Mouse (Mus musculus) stomach, embryonic 15.5 days (tissue): ENCODE measurements around the gene H2-Q1. TPM values are rescaled to one million over a fixed set of nuclear protein-coding genes. Genes with fewer than 3 reads are reported as not detected.
A peak's percentile ranks its signal among the peaks of the same experiment; 100 is the strongest.
"Not testable (repeated sequence)": the region's sequence is repeated elsewhere in the genome, so short reads cannot be mapped to it uniquely, and the experiment has no call there.

Experiments
- ATAC-seq: fragments of 200-750 bp; cut with Nextera tagmentation; 2 replicates; pipeline ENCODE4 v1.8.0; 2017; ENCODE audit warnings: low read depth, moderate number of reproducible peaks, moderate TSS enrichment; ENCODE audit not compliant: insufficient read depth, low FRiP score
- H3K27ac ChIP-seq: fragments of 300-500 bp; sonication (generic); 2 replicates; pipeline ENCODE4 v1.5.1; 2015; ENCODE audit warnings: mild to moderate bottlenecking, inconsistent platforms
- H3K27me3 ChIP-seq: fragments of 300-500 bp; sonication (generic); replicated peaks from 2 replicates; pipeline ENCODE4 v1.6.1; 2015; ENCODE audit warnings: inconsistent platforms
- H3K36me3 ChIP-seq: fragments of 300-500 bp; sonication (generic); 2 replicates; pipeline ENCODE4 v1.6.1; 2015; ENCODE audit warnings: inconsistent platforms
- H3K4me1 ChIP-seq: fragments of 300-500 bp; sonication (generic); 2 replicates; pipeline ENCODE4 v1.6.1; 2015; ENCODE audit warnings: inconsistent platforms
- H3K4me2 ChIP-seq: fragments of 300-500 bp; sonication (generic); 2 replicates; pipeline ENCODE4 v1.6.1; 2015; ENCODE audit warnings: mild to moderate bottlenecking, inconsistent platforms
- H3K4me3 ChIP-seq: fragments of 300-500 bp; sonication (generic); replicated peaks from 2 replicates; pipeline ENCODE4 v1.5.1; 2015; ENCODE audit warnings: inconsistent platforms
- H3K9ac ChIP-seq: fragments of 300-500 bp; sonication (generic); 2 replicates; pipeline ENCODE4 v1.6.1; 2015; ENCODE audit warnings: inconsistent platforms
- H3K9me3 ChIP-seq: fragments of 300-500 bp; sonication (generic); 2 replicates; pipeline ENCODE4 v1.6.1; 2016; ENCODE audit warnings: inconsistent platforms
- WGBS: fragments of 180-500 bp; shearing (Covaris S2); methylation state at CpG from one replicate; pipeline ENCODE4 v1.1.7; 2015; 5-methylcytosine and 5-hydroxymethylcytosine counted together
- polyA plus RNA-seq: library from polyadenylated mRNA; unstranded; fragments of >200 nt; fragmentation: Nextera tagmentation; extraction: Ambion mirVana; gene quantifications from 2 replicates; pipeline ENCODE4 v1.2.1, GENCODE M21; 2015

H2-Q1 gene
- polyA plus RNA-seq = 0.92 and 1.4 TPM in 2 replicates

DNA sequence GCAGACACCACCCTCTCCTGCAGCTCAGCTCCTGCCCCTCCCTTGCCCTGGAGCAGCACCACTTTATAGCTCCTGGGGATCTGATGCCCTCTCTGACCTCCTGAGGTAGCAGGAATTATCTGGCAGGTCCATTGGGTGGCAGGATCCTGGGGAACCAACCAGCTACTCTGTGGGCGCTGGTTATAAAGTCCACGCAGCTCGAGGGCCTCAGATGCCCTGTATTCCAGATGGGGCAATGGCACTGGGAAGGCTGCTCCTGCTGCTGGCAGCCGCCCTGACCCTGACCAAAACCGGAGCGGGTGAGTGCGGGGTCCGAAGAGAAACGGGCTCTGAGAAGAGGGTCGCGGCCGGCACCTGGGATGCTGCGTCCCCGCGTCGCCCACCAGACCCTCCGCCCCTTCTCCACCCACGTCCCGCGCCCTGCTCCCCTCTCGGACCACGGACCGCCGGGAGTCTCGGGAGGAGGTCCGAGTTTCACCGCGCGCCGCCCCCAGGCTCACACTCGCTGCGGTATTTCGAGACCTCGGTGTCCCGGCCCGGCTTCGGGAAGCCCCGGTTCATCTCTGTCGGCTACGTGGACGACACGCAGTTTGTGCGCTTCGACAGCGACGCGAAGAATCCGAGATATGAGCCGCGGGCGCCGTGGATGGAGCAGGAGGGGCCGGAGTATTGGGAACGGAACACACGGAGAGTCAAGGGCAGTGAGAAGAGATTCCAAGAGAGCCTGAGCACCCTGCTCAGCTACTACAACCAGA is at the start of gene H2-Q1:
Gene H2-Q1, plus strand, starts transcription at position 79 of the 755 bp plus-strand sequence.
- WGBS = 2% methylated on average over 55 of the region's 55 CpGs
- Histone ChIP-seq H3K9ac (no peak within 1 kb of the TSS), H3K4me1 (peaks cover 11% of the 10 kb centered on the region; the same call in 1 of the 2 replicates), H3K4me2 (peak within 1 kb of the TSS; percentile 67), H3K27me3 (peaks cover 17% of the 10 kb centered on the region; the same call in 1 of the 2 replicates), H3K27ac (no peak within 1 kb of the TSS), H3K36me3 (no peaks in the 10 kb centered on the region), H3K4me3 (peak within 1 kb of the TSS; percentile 28), H3K9me3 (no peaks in the 10 kb centered on the region)
- ATAC-seq = no peak

DNA sequence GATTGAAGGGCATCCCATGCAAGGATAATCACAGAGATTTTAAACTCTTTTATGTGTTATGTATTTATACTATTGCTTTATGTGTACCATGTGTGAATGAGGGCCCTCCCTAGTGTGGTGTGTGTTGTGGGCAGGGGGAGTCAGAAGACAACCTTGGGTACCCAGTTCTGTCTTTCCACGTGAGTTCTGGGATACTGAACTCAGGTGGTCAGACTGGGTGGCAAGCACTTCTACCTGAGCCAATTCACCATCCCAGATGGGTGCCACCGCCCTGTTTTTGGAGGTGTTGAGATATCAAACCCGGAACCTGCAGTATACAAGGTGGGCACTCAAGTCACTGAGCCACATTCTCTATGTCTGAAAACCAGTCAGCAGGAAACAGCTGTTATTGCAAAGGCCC is 48.0 kb upstream of the H2-Q1 start:
- Histone ChIP-seq H3K27me3 (peaks cover 21% of the 10 kb centered on the region), H3K36me3 (no peaks in the 10 kb centered on the region), H3K9ac (no peak overlapping the region), H3K27ac (no peak overlapping the region), H3K4me2 (no peak overlapping the region), H3K9me3 (no peaks in the 10 kb centered on the region), H3K4me1 (no peaks in the 10 kb centered on the region), H3K4me3 (no peak overlapping the region)
- no peak for ATAC-seq
- 62% methylated on average over 3 of the region's 3 CpGs for WGBS

DNA sequence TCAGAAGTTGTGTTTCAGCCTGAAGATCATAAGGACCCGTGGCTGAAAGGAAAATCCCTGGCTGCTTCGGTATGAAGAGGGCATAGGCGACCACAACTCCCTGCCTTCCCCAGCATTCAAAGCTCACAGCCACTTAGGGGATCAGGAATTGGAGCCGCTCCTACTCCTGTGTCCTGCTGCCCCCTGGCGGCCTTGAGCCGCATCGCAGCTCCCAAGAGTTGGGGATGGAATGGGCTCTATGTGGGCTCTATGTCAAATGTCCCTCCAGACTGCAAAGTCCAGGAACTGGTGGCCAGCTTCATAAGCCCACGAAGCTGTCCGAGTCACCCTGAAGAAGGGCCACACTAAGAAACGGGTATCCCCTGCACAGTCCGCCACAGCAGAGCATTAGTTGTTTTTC is 45.4 kb upstream of the H2-Q1 start:
- WGBS = 3% methylated on average over 11 of the region's 11 CpGs
- no peak overlapping the region for H3K9ac ChIP-seq
- no peak for ATAC-seq

DNA sequence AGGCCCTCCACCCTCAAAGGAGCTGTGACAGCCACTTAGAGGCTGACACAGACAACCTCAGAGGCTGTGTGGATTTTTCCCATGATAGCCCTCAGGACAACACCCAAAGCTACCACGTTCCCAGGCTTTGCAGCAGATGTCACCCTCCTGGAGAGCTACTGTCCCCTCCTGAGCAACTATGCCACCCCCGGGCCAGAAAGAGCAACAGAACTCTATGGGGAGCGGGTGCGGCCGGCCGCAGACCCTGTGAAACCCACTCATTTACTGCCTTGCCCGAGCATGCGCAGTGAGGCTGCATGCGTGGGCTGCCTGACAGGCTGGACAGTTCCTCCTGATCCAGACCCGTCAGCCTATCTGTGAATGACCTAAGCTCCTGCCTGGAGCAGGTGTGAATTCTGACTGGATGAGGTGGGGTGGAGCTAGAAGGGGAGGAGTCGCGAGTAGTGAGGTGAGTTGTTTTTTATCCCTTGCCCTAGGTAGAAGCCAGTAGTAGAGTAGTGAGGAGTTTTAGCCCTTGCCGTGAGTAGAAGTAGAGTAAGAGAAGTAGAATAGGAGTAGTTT is 43.8 kb upstream of the H2-Q1 start:
- Histone ChIP-seq H3K27ac (no peak overlapping the region), H3K4me2 (no peak overlapping the region), H3K27me3 (peaks cover 21% of the 10 kb centered on the region), H3K36me3 (no peaks in the 10 kb centered on the region), H3K4me3 (no peak overlapping the region), H3K9me3 (no peaks in the 10 kb centered on the region), H3K9ac (no peak overlapping the region; the same call in 1 of the 2 replicates), H3K4me1 (no peaks in the 10 kb centered on the region)
- no peak for ATAC-seq
- 15% methylated on average over 13 of the region's 13 CpGs for WGBS

More for the DNA sequence above, 45.4 kb upstream of the H2-Q1 start:
- Histone ChIP-seq H3K4me3 (no peak overlapping the region), H3K4me2 (no peak overlapping the region), H3K27me3 (peaks cover 21% of the 10 kb centered on the region), H3K36me3 (no peaks in the 10 kb centered on the region), H3K4me1 (no peaks in the 10 kb centered on the region), H3K9me3 (no peaks in the 10 kb centered on the region), H3K27ac (no peak overlapping the region)

DNA sequence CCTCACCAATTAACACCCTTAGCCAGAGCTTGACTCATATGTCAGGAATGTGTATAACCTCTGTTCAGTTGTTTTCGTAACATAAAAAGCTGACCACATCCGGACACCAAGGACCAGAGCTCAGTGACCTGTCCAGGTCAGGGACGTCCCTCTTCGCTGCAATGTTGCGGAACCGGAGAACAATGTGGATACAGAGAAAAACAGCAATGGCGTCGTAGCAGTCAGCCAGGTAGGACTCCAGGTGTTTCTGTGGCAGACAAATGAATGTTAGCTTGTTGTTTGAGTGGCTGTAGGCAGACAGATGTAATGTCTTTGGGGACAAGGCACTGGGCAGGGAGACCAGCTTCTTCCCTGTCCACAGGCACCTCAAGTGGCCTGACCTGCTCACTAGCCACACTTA is 42.2 kb upstream of the H2-Q1 start:
- no peak overlapping the region for H3K4me2 ChIP-seq
- WGBS = 84% methylated on average over 8 of the region's 8 CpGs
- H3K27me3 ChIP-seq = peaks cover 21% of the 10 kb centered on the region
- no peak overlapping the region for H3K27ac ChIP-seq
- no peak for ATAC-seq
- H3K4me3 ChIP-seq = no peak overlapping the region
- H3K9me3 ChIP-seq = no peaks in the 10 kb centered on the region
- H3K4me1 ChIP-seq = no peaks in the 10 kb centered on the region
- H3K36me3 ChIP-seq = no peaks in the 10 kb centered on the region
- H3K9ac ChIP-seq = no peak overlapping the region

DNA sequence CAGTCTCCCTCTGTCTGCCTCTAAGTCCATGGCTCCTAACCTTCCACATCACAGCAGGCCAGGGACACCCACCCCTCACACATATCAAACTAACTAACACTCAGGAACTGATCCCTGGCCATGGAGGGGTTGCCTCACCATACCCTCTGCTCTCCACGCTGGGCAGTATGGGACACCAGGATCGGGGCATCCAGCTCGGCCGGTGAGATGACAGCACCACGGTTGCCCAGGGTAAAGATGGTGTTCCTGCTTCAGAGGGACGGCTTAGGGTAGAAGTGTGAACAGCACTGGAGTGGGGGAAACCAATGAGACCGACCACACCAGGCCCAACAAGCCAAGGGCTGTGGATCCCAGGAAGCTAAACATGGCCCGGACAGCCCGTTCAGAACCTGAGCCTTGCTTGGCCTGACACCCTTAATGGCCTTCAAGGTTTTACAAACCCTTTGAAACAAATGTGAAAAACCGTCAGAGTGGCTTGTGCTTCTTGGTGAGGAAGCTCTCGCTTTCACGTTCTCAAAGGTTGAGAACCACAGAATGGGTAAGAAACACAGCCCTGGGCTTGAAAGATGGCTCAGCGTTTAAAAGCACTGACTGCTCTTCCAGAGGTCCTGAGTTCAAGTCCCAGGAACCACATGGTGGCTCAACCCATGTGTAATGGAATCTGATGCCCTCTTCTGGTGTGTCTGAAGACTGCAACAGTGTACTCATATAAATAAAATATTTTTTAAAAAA is 41.1 kb upstream of the H2-Q1 start:
- Histone ChIP-seq H3K4me3 (no peak overlapping the region), H3K9me3 (no peaks in the 10 kb centered on the region), H3K4me2 (no peak overlapping the region), H3K4me1 (no peaks in the 10 kb centered on the region), H3K27ac (no peak overlapping the region), H3K36me3 (no peaks in the 10 kb centered on the region), H3K9ac (no peak overlapping the region), H3K27me3 (peaks cover 21% of the 10 kb centered on the region)
- 86% methylated on average over 13 of the region's 13 CpGs for WGBS
- ATAC-seq = no peak

DNA sequence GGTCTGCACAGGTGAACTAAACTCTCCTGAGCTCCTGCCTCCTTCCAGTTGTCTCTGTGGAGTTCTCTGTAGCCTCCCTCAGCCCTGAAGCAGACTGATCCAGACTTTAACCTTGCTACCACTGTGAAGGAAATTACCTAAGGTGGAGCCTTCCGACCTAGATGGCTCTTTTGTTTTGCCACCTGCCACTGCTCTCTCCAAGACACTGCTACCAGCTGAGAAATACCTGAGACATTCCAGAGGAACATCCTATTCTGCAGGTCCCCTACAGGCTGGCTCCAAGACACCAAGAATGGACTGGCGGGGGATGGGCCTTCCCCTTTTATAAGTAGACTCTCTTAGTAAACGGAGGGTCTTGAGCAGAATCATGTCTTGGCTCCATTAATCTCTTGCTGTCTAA is 39.9 kb upstream of the H2-Q1 start:
- Histone ChIP-seq H3K4me1 (no peaks in the 10 kb centered on the region), H3K9me3 (no peaks in the 10 kb centered on the region), H3K36me3 (no peaks in the 10 kb centered on the region), H3K27ac (no peak overlapping the region), H3K4me3 (no peak overlapping the region), H3K9ac (no peak overlapping the region), H3K27me3 (peaks cover 16% of the 10 kb centered on the region), H3K4me2 (no peak overlapping the region)
- ATAC-seq = no peak
- 58% methylated on average over 3 of the region's 3 CpGs for WGBS

DNA sequence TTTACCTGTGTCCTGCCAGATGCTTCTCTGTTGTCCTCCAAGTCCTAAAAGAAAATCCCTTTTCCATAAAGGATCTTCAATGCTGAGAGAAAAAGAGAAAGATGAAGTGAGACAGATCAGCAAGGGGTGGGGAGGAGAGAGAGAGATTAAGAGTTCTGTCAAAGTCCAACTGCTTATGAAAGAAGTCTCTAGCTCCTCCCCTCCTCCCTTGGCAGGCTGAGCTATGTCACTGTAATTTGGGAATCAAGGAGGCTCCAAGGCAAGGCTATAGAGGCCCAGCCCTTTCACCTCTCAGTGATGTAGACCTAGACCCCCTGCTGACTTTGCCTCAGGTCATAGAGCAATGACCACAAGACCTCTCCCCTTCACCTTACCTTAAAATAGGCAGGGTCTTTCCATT is 34.8 kb upstream of the H2-Q1 start:
- H3K9me3 ChIP-seq = no peaks in the 10 kb centered on the region
- no peak for ATAC-seq

DNA sequence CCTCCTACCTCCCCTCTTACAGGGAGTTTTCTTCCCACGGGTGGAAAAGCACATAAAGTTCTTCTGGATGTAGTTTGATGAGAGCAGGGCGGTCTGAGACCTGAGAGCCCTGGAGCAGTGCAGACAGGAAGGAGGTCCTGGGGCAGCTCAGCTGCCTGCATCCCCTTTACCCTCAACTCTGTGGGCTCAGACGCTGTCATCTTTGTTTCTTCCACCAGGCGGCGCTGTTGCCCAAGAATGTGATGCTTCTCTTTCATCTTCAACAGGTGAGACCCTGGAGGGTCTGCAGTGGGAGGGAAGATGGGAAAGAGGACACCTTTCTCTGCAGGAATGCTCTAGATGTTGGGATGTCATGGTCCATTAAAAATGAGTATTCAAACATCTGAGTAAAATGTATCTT is 24.4 kb upstream of the H2-Q1 start:
- H3K9ac ChIP-seq, H3K27me3 ChIP-seq, H3K9me3 ChIP-seq, H3K4me2 ChIP-seq, H3K4me3 ChIP-seq, H3K4me1 ChIP-seq, ATAC-seq, H3K36me3 ChIP-seq, H3K27ac ChIP-seq: not testable (repeated sequence)
- 4% methylated on average over 5 of the region's 5 CpGs for WGBS

More for the DNA sequence above, 34.8 kb upstream of the H2-Q1 start:
- H3K36me3 ChIP-seq = no peaks in the 10 kb centered on the region
- H3K27me3 ChIP-seq = no peaks in the 10 kb centered on the region
- no peaks in the 10 kb centered on the region for H3K4me1 ChIP-seq
- H3K4me2 ChIP-seq = no peak overlapping the region
- H3K27ac ChIP-seq = no peak overlapping the region
- H3K4me3 ChIP-seq = no peak overlapping the region
- H3K9ac ChIP-seq = no peak overlapping the region

DNA sequence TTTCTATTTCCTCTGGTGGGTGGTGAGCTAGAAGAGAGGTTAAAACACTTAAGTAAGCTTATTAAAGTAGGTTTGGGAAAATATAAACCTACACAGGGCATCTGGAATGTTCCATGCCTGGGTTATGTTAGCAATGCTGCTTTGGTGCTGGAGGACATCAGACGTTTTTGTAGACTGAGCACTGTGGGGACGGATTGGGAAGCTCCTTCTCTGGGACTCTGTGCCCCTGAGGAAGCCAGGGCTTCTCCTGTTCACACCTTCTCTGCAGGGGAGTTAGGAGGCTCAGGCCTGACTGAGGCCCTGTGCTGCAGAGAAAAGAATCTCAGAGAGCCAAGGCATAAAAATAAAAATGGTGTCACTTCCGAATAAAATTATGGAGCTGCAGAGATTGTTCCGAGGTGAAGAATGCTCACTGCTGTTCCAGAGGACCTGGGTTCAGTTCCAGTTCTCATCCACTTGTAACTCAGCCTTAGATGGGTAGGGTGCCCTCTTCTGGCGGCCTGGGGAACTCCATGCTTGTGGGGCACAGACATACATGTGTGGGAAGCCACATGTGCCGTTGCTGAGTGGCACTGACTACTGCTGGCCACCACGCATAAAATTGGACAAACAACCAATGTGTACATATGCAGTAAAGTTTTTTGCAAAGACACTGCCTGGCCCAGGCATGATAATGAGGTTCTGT is 19.8 kb upstream of the H2-Q1 start:
- H3K9me3 ChIP-seq, H3K27ac ChIP-seq, H3K4me1 ChIP-seq, H3K9ac ChIP-seq, H3K4me3 ChIP-seq, H3K27me3 ChIP-seq, H3K4me2 ChIP-seq, ATAC-seq, H3K36me3 ChIP-seq: not testable (repeated sequence)
- 82% methylated on average over 7 of the region's 7 CpGs for WGBS

DNA sequence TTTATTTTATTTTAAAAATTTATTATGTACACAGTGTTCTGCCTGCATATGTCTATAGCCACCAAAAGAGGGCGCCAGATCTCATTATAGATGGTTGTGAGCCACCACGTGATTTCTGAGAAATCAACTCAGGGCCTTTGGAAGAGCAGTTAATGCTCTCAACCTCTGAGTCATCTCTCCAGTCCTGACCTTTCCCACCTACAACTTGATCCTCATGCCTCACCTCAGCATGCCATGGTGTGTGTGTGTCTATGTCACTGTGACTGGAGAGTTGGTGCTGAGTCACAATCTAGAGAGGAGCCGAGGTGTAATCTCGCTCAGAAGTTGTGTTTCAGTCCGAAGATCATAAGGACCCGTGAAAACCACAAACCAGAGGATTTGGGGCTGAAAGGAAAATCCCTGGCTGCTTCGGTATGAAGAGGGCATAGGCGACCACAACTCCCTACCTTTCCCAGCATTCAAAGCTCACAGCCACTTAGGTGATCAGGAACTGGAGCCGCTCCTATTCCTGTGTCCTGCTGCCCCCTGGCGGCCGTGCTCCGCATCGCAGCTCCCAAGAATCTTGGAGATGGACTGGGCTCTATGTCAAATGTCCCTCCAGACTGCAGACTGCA is 18.5 kb upstream of the H2-Q1 start:
- no peak for ATAC-seq
- Histone ChIP-seq H3K27me3 (0 out of 2 replicates have a peak, but pooled peaks cover 4% of the 10 kb centered on the region), H3K27ac (no peak overlapping the region), H3K4me1 (no peaks in the 10 kb centered on the region), H3K4me2 (no peak overlapping the region), H3K36me3 (no peaks in the 10 kb centered on the region), H3K9me3 (no peaks in the 10 kb centered on the region), H3K4me3 (no peak overlapping the region), H3K9ac (no peak overlapping the region)
- 23% methylated on average over 13 of the region's 13 CpGs for WGBS
